Mouse (Mus musculus): ENCODE results near the gene Klhl1. TPM values are rescaled to one million over a fixed set of nuclear protein-coding genes. Genes with fewer than 3 reads are reported as not detected.

The Klhl1 gene
- polyA plus RNA-seq (2016; fragmentation: Nextera tagmentation; extraction: Ambion mirVana), result 5.2 and 6.5 TPM in 2 replicates

DNA sequence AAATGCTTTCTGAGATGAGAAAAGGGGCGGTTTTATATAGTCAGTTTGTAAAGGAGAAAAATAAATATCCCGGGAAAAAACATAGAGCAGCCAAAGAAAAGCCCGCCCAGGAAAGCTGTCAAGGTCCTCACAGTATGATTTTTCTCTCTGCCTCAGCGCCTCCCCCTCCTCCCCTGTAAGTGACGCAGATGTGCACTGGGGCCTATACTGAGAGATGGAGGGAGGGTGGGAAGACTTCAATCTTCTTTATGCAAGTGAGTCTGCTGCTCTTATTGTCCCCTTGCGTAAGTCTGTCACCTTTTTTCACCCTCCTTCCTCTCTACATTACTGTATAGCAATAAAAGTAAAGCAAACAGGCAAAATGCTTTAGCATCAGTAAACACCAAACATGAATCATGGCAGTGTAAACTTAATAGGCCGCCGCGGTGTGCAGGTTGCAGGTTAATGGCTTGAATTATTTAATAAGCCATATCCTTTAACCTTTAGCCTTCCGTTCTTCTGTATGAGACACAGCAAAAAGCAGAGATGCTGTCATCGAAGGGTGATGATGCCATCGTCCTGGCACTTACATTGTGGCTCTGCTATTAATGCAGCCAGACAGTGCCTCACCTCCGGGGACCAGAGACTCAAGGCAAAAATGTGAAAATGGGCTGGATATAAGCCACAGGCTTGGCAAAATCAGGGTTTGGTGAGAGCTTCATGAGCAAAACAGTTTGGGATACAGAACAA is at the start of gene Klhl1:
Gene Klhl1, minus strand, starts transcription at position 149 of the 729 bp plus-strand sequence.
- 36% methylated on average over 13 of the region's 13 CpGs for WGBS
- no peaks in the 10 kb centered on the region for H3K27me3 ChIP-seq
- no peaks in the 10 kb centered on the region for H3K36me3 ChIP-seq
- ATAC-seq (ENCODE audit: low FRiP score, low read depth), result peak; percentile 85
- H3K27ac ChIP-seq (replicated peaks), result peak within 1 kb of the TSS; percentile 77
- no peaks in the 10 kb centered on the region for H3K9me3 ChIP-seq
- peaks cover 10% of the 10 kb centered on the region; the same call in 1 of the 2 replicates for H3K4me1 ChIP-seq
- H3K4me2 ChIP-seq (replicated peaks), result peak within 1 kb of the TSS; percentile 94
- peak within 1 kb of the TSS; percentile 52 for H3K4me3 ChIP-seq
- H3K9ac ChIP-seq (replicated peaks), result peak within 1 kb of the TSS; percentile 68

DNA sequence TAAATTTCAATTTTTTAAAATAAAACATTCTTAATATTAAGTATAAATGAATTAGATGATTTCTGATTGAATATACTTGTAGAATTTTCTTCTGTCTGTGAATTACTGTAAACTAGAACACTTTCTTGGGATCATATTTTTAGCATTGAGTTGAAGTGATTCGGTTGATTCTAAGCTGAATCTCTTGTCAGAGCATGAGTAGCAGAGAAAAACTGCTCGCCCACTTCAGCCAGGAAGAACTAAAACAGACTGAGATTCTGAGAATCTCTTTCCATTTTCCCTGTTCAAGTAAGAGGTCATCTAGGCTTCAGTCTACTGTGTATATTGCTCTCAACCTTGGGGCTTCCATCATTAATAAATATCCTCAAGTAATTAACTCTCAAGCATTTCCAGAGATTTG is 34.8 kb upstream of the Klhl1 start:
- H3K9me3 ChIP-seq, result no peaks in the 10 kb centered on the region
- H3K4me1 ChIP-seq, result no peaks in the 10 kb centered on the region
- H3K4me3 ChIP-seq, result no peak overlapping the region
- H3K27ac ChIP-seq (replicated peaks), result no peak overlapping the region
- no peak overlapping the region for H3K9ac ChIP-seq (replicated peaks)
- WGBS, result 94% methylated on average over 2 of the region's 2 CpGs
- H3K36me3 ChIP-seq, result no peaks in the 10 kb centered on the region
- ATAC-seq (ENCODE audit: low FRiP score, low read depth), result no peak
- H3K27me3 ChIP-seq, result no peaks in the 10 kb centered on the region
- H3K4me2 ChIP-seq (replicated peaks), result no peak overlapping the region

DNA sequence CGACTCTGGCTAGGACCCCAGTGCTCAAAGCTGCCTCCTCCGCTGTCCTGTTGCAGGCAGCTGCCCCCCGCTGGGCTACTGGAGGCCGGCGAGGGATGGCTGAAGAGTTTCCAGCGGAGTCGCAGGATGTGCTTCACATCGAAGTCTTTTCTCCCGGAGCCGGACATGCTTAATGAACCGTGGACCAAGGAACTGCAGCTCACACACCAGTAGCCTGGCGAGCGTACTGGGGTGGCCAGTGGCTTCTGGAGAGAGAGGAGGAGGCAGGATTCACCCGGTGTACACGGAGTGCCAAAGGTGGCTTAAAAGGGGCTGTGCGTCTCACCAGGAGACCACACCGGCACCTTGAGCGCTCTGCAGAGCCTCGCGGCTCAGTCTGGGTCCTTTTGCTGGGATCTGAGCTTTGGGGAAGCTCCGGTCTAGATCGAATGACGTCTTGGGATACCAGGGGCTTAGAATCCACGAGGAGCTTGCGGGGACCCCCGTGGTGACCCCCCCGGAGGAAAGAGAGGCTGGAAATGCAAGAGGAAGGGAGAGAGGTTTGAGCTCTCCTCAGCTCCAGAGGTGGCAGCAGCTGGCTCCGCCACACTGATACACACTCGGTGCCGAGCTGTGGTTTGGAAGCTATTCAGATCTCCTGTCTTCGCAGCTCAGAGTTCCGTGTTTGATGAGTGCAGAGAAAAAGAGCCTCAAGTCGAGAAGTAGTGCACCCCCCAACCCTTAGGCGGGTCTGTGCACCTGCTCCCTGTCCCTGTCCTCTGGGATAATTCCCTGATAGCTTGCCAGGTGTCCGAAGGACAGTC is 550 bp downstream of the Klhl1 start:
- Histone ChIP-seq H3K4me2 (replicated peaks) (peak overlapping the region; percentile 94), H3K9me3 (no peaks in the 10 kb centered on the region), H3K27me3 (no peaks in the 10 kb centered on the region), H3K27ac (replicated peaks) (peak overlapping the region; percentile 77), H3K4me3 (peak overlapping the region; percentile 52), H3K9ac (replicated peaks) (peak overlapping the region; percentile 68), H3K4me1 (peaks cover 10% of the 10 kb centered on the region; the same call in 1 of the 2 replicates), H3K36me3 (no peaks in the 10 kb centered on the region)
- under 1% methylated on average over 35 of the region's 35 CpGs for WGBS
- peak; percentile 86 for ATAC-seq (ENCODE audit: low FRiP score, low read depth)

DNA sequence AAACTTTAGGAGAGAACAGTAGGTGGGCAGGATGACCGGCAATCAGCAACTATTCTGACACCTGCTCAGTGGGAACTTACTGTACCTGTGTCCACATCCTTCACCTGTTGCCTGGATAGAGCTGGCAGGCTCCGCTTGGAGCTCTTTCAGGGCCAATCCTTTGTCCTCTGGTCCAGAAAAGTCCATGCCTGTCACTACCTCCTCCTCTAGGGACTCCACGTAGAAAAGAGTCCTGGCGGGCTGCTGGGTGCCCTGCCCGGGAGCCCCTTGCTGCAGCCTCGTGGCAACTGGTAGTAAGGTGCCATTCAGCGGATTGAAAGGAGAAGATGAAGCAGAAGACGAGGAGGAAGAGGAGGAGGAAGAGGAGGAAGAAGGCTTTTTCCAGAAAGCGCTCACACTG is 1.2 kb downstream of the Klhl1 start:
- WGBS, result 6% methylated on average over 9 of the region's 9 CpGs
- ATAC-seq (ENCODE audit: low FRiP score, low read depth), result peak; percentile 52

DNA sequence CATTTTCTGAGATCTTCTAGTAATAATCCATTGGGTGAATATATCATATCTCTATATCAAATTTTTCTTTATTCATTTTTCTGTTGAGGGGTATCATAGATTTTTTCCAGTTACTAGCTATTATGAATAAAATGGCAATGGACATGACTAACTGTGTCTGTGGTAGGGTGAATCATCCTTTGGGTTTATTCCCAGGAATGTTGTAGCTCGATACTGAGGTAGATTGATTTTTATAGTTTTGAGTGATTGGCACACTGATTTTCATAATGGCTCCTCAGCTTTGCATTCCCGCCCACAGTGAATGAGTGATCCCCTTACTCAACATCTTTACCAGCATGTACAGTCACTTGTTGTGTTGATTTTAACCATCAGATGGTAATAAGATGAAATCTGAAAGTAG is 19.0 kb downstream of the Klhl1 start:
- WGBS, result 91% methylated on average over 2 of the region's 2 CpGs
- H3K27ac ChIP-seq (replicated peaks), result no peak overlapping the region
- no peak overlapping the region for H3K9ac ChIP-seq (replicated peaks)
- H3K4me2 ChIP-seq (replicated peaks), result no peak overlapping the region
- no peak for ATAC-seq (ENCODE audit: low FRiP score, low read depth)
- no peaks in the 10 kb centered on the region for H3K4me1 ChIP-seq
- no peak overlapping the region for H3K4me3 ChIP-seq
- H3K27me3 ChIP-seq, result no peaks in the 10 kb centered on the region
- no peaks in the 10 kb centered on the region for H3K36me3 ChIP-seq
- no peaks in the 10 kb centered on the region for H3K9me3 ChIP-seq

More for the DNA sequence above, 1.2 kb downstream of the Klhl1 start:
- Histone ChIP-seq H3K4me3 (peak overlapping the region; percentile 52), H3K4me1 (peaks cover 10% of the 10 kb centered on the region; the same call in 1 of the 2 replicates), H3K9me3 (no peaks in the 10 kb centered on the region), H3K9ac (replicated peaks) (peak overlapping the region; percentile 68), H3K36me3 (no peaks in the 10 kb centered on the region), H3K4me2 (replicated peaks) (peak overlapping the region; percentile 94), H3K27ac (replicated peaks) (peak overlapping the region; percentile 77; the same call in 1 of the 2 replicates), H3K27me3 (no peaks in the 10 kb centered on the region)

DNA sequence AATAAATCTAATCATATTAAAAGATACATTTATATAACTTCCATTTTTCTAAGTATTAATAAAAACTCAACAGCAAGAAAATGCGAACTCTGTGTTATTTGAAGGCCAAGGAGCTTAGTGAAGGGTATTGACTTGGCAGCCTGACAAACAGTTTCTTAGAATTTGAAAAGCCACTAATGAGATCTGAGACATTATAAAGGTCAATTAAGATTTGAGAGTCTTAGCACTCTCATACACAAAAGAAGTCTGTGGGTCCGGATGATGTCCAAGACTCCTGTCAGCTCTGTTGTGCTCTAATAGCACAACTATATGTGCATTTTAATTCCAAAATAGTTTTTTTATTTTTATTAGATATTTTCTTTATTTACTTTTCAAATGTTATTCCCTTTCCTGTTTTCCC is 47.1 kb downstream of the Klhl1 start:
- Histone ChIP-seq H3K9me3 (no peaks in the 10 kb centered on the region), H3K36me3 (no peaks in the 10 kb centered on the region), H3K9ac (replicated peaks) (no peak overlapping the region), H3K4me3 (no peak overlapping the region), H3K27me3 (no peaks in the 10 kb centered on the region), H3K27ac (replicated peaks) (no peak overlapping the region), H3K4me1 (no peaks in the 10 kb centered on the region), H3K4me2 (replicated peaks) (no peak overlapping the region)
- WGBS, result 57% methylated on average over 2 of the region's 2 CpGs
- no peak for ATAC-seq (ENCODE audit: low FRiP score, low read depth)

DNA sequence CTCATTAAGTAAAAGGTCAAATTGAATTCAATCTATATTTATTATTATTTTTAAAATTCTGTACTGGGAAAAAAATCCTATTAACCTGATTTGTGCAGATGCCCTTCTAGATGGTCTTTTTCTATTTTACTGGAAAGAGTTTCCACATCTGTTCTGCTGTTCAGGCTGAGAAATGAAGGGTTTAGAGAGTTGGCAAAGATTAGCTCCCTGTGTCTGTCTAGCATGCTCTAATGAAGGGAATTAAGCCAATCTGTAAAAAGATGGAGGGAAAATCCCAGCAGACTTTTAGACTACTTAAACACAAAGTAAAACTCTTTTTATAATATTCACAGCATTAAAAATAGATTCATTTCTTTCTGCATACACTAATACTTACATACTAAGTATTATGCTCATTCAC is 47.6 kb downstream of the Klhl1 start:
- Histone ChIP-seq H3K36me3 (no peaks in the 10 kb centered on the region), H3K4me1 (no peaks in the 10 kb centered on the region), H3K27ac (replicated peaks) (no peak overlapping the region), H3K9ac (replicated peaks) (no peak overlapping the region), H3K9me3 (no peaks in the 10 kb centered on the region), H3K27me3 (no peaks in the 10 kb centered on the region), H3K4me2 (replicated peaks) (no peak overlapping the region), H3K4me3 (no peak overlapping the region)
- no peak for ATAC-seq (ENCODE audit: low FRiP score, low read depth)

- Histone ChIP-seq H3K4me1 (no peaks in the 10 kb centered on the region), H3K9ac (replicated peaks) (no peak overlapping the region), H3K4me2 (replicated peaks) (no peak overlapping the region), H3K27me3 (no peaks in the 10 kb centered on the region), H3K4me3 (no peak overlapping the region), H3K27ac (replicated peaks) (no peak overlapping the region), H3K36me3 (no peaks in the 10 kb centered on the region), H3K9me3 (no peaks in the 10 kb centered on the region)
- WGBS, result 88% methylated on average over 2 of the region's 2 CpGs
- no peak for ATAC-seq (ENCODE audit: low FRiP score, low read depth)
These were observed 57.1 kb downstream of the Klhl1 start for GRCm38 (mm10) chr14:96461756-96462155.

DNA sequence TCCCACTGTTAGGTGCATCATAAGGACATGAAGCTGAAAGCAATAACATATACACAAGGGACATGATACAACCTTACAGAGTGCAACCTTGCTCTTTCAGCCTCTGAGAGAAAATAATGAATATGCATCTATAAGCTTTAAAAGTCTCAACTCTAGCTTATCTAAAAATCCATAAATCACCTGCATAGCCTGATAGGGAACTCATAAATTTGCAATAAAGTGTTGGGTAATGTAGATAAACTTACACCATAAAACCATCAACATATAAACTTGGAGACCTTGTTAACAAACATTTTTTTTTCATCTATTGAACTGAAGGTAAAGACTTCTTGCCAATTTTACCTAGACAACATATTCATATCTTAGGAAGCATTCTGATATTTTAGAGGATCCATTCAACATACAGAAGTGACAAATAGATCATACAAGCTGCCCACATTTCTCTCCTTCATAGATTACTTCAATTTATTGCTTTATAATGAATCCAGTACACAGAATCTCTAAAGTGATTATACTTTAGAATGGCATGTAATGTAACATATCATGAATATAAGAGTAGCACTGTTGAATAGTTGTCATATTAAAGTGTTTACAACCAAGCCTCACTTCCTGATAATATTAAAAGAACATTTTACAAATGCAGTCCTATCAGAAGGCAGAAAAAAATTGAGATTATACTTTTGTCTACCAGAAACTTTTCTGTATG is 126.7 kb downstream of the Klhl1 start:
- ATAC-seq (ENCODE audit: low FRiP score, low read depth), result no peak
- no peaks in the 10 kb centered on the region for H3K36me3 ChIP-seq
- H3K27me3 ChIP-seq, result no peaks in the 10 kb centered on the region

GRCm38 (mm10) chr14:96362727-96363126 is 156.2 kb downstream of the Klhl1 start:
- no peaks in the 10 kb centered on the region for H3K4me1 ChIP-seq
- no peak overlapping the region for H3K4me2 ChIP-seq (replicated peaks)
- 90% methylated on average over 3 of the region's 3 CpGs for WGBS
- no peaks in the 10 kb centered on the region for H3K9me3 ChIP-seq
- H3K36me3 ChIP-seq, result no peaks in the 10 kb centered on the region
- no peak overlapping the region for H3K27ac ChIP-seq (replicated peaks)
- H3K9ac ChIP-seq (replicated peaks), result no peak overlapping the region
- no peak overlapping the region for H3K4me3 ChIP-seq
- ATAC-seq (ENCODE audit: low FRiP score, low read depth), result no peak
- H3K27me3 ChIP-seq, result no peaks in the 10 kb centered on the region

More for the DNA sequence above, 126.7 kb downstream of the Klhl1 start:
- H3K9me3 ChIP-seq, result no peaks in the 10 kb centered on the region
- H3K4me3 ChIP-seq, result no peak overlapping the region
- H3K9ac ChIP-seq (replicated peaks), result no peak overlapping the region
- H3K4me2 ChIP-seq (replicated peaks), result no peak overlapping the region
- no peak overlapping the region for H3K27ac ChIP-seq (replicated peaks)
- H3K4me1 ChIP-seq, result no peaks in the 10 kb centered on the region

DNA sequence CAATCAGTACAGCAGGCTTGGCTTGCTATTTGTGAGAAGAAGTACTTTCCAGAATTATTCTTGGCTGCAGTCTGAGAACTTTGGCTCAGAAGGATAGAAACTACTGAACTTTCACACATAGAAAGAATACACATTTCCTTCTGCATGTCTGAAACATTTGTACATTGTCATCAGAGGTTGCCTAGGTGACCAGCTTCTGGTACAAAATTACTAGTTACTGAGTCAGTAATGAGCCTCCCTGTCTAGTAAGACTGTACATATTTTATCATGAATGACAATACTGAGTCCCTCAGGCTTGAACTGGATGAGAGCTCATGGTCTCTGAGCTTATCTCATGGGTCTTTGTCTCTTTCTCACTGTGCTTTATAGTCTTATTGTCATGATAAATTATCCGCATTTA is 170.7 kb downstream of the Klhl1 start:
- no peaks in the 10 kb centered on the region for H3K9me3 ChIP-seq
- no peak overlapping the region for H3K4me2 ChIP-seq (replicated peaks)
- H3K36me3 ChIP-seq, result no peaks in the 10 kb centered on the region
- ATAC-seq (ENCODE audit: low FRiP score, low read depth), result no peak
- H3K27ac ChIP-seq (replicated peaks), result no peak overlapping the region
- WGBS, result 88% methylated on average over 1 of the region's 1 CpGs
- no peak overlapping the region for H3K4me3 ChIP-seq
- H3K9ac ChIP-seq (replicated peaks), result no peak overlapping the region
- H3K27me3 ChIP-seq, result no peaks in the 10 kb centered on the region
- H3K4me1 ChIP-seq, result no peaks in the 10 kb centered on the region

GRCm38 (mm10) chr14:96331069-96331468 is 187.8 kb downstream of the Klhl1 start:
- H3K27me3 ChIP-seq, result no peaks in the 10 kb centered on the region
- H3K27ac ChIP-seq (replicated peaks), result peak overlapping the region; percentile 60; the same call in 1 of the 2 replicates
- no peaks in the 10 kb centered on the region for H3K4me1 ChIP-seq
- ATAC-seq (ENCODE audit: low FRiP score, low read depth), result peak; percentile 76
- H3K4me3 ChIP-seq, result no peak overlapping the region
- 42% methylated on average over 4 of the region's 4 CpGs for WGBS
- no peak overlapping the region for H3K4me2 ChIP-seq (replicated peaks)
- no peaks in the 10 kb centered on the region for H3K9me3 ChIP-seq
- no peaks in the 10 kb centered on the region for H3K36me3 ChIP-seq
- no peak overlapping the region for H3K9ac ChIP-seq (replicated peaks)
